Mouse (Mus musculus) right cerebral cortex, adult 18-20 months (tissue): Measurements from ENCODE around the gene Ikbkg.
"Not testable (repeated sequence)": the region's sequence is repeated elsewhere in the genome, so short reads cannot be mapped to it uniquely, and the experiment has no call there.

Experiments
- DNase-seq: peaks from one replicate; pipeline ENCODE4 v3.0.0; 2022; ENCODE audit warnings: mixed read lengths

Ikbkg gene

GRCm38 (mm10) chrX:74392535-74393443 lies at the start of gene Ikbkg, which contains the start of gene Fam3a:
Ikbkg (plus strand) TSS chrX:74393290.
Fam3a (minus strand) TSS chrX:74393272.
- DNase-seq, result peak; percentile 88

- DNase-seq, result no peak
These were observed 40.2 kb upstream of the Ikbkg start for GRCm38 (mm10) chrX:74352645-74353466.

GRCm38 (mm10) chrX:74353467-74353770 lies 39.7 kb upstream of the Ikbkg start, which contains the start of gene Lage3:
Lage3 (minus strand) TSS chrX:74353618.
- DNase-seq, result peak; percentile 84

GRCm38 (mm10) chrX:74357069-74357468 lies 36.0 kb upstream of the Ikbkg start:
- DNase-seq, result not testable (repeated sequence)

- no peak for DNase-seq
These were observed 33.9 kb upstream of the Ikbkg start for GRCm38 (mm10) chrX:74359171-74359570.

- no peak for DNase-seq
These were observed 25.6 kb upstream of the Ikbkg start for GRCm38 (mm10) chrX:74367512-74367911.

- DNase-seq, result peak; percentile 66
These were observed 24.7 kb upstream of the Ikbkg start for GRCm38 (mm10) chrX:74368209-74368909.

GRCm38 (mm10) chrX:74372888-74373549 lies 20.1 kb upstream of the Ikbkg start, which contains the start of the genes Ubl4a and Slc10a3:
Ubl4a (minus strand) TSS chrX:74373218.
Slc10a3 (minus strand) TSS chrX:74373349.
- peak; percentile 90 for DNase-seq

GRCm38 (mm10) chrX:74384451-74384850 lies 8.6 kb upstream of the Ikbkg start:
- DNase-seq, result no peak

- no peak for DNase-seq
These were observed 4.9 kb upstream of the Ikbkg start for GRCm38 (mm10) chrX:74388153-74388552.

- no peak for DNase-seq
These were observed 7.0 kb downstream of the Ikbkg start for GRCm38 (mm10) chrX:74400136-74400535.

- DNase-seq, result no peak
These were observed 15.2 kb downstream of the Ikbkg start for GRCm38 (mm10) chrX:74408340-74408739.

- DNase-seq, result peak; percentile 66
These were observed 20.3 kb downstream of the Ikbkg start for GRCm38 (mm10) chrX:74413377-74413776.

GRCm38 (mm10) chrX:74424443-74424842 lies 31.4 kb downstream of the Ikbkg start:
- peak; percentile 5 for DNase-seq

- no peak for DNase-seq
These were observed 32.1 kb downstream of the Ikbkg start for GRCm38 (mm10) chrX:74425195-74425594.

GRCm38 (mm10) chrX:74426256-74426655 lies 33.2 kb downstream of the Ikbkg start:
- DNase-seq, result no peak

- no peak for DNase-seq
These were observed 34.0 kb downstream of the Ikbkg start for GRCm38 (mm10) chrX:74427116-74427515.

- peak; percentile 6 for DNase-seq
These were observed 35.2 kb downstream of the Ikbkg start for GRCm38 (mm10) chrX:74428146-74428825.

GRCm38 (mm10) chrX:74428826-74429276 lies 35.8 kb downstream of the Ikbkg start, which contains the start of gene G6pdx:
G6pdx (minus strand) TSS chrX:74429194.
- peak; percentile 88 for DNase-seq

- DNase-seq, result peak; percentile 77
These were observed 36.3 kb downstream of the Ikbkg start for GRCm38 (mm10) chrX:74429290-74429821.
